Mouse (Mus musculus) hindbrain, embryonic 11.5 days (tissue): ENCODE measurements at regions not wholly inside any gene's neighbourhood (a gene's known extent, or its start where the extent isn't known, plus 50 kb on each side); places are given as distances from the start of the nearest gene placed in this dataset.

ENCODE experiments used
- ATAC-seq: fragments of 200-750 bp; cut with Nextera tagmentation; 2 replicates; pipeline ENCODE4 v1.8.0; 2017; ENCODE audit warnings: mild to moderate bottlenecking, moderate TSS enrichment, moderate library complexity; ENCODE audit not compliant: low FRiP score
- DNase-seq: peaks from one replicate; pipeline ENCODE4 v3.0.0-alpha.2; 2015; ENCODE audit warnings: low spot score
- H3K27ac ChIP-seq: fragments of 300-500 bp; sonication (generic); 2 replicates; pipeline ENCODE4 v1.5.1; 2014; ENCODE audit warnings: mild to moderate bottlenecking, low read depth, low read length
- H3K27me3 ChIP-seq: fragments of 300-500 bp; sonication (generic); 2 replicates; pipeline ENCODE4 v1.6.1; 2014; ENCODE audit warnings: mild to moderate bottlenecking, low read length, moderate library complexity, mixed read lengths; ENCODE audit not compliant: control insufficient read depth, insufficient read depth
- H3K36me3 ChIP-seq: fragments of 300-500 bp; sonication (generic); 2 replicates; pipeline ENCODE4 v1.6.1; 2014; ENCODE audit warnings: mild to moderate bottlenecking, low read length, moderate library complexity, mixed read lengths; ENCODE audit not compliant: control insufficient read depth, insufficient read depth
- H3K4me1 ChIP-seq: fragments of 300-500 bp; sonication (generic); replicated peaks from 2 replicates; pipeline ENCODE4 v1.6.1; 2014; ENCODE audit warnings: low read length, mixed read lengths; ENCODE audit not compliant: control insufficient read depth, insufficient read depth
- H3K4me2 ChIP-seq: fragments of 300-500 bp; sonication (generic); replicated peaks from 2 replicates; pipeline ENCODE4 v1.6.1; 2014; ENCODE audit warnings: mild to moderate bottlenecking, low read depth, low read length
- H3K4me3 ChIP-seq: fragments of 300-500 bp; sonication (generic); 2 replicates; pipeline ENCODE4 v1.5.1; 2014; ENCODE audit warnings: low read depth, low read length
- H3K9ac ChIP-seq: fragments of 300-500 bp; sonication (generic); 2 replicates; pipeline ENCODE4 v1.6.1; 2014; ENCODE audit warnings: low read depth, low read length
- H3K9me3 ChIP-seq: fragments of 300-500 bp; sonication (generic); 2 replicates; pipeline ENCODE4 v1.6.1; 2016; ENCODE audit warnings: low read length; ENCODE audit not compliant: control insufficient read depth
- WGBS: fragments of 180-500 bp; shearing (Covaris S2); extraction: QIAGEN DNeasy Blood & Tissue Kit; methylation state at CpG from one replicate; pipeline ENCODE4 v1.1.7; 2014; 5-methylcytosine and 5-hydroxymethylcytosine counted together

DNA sequence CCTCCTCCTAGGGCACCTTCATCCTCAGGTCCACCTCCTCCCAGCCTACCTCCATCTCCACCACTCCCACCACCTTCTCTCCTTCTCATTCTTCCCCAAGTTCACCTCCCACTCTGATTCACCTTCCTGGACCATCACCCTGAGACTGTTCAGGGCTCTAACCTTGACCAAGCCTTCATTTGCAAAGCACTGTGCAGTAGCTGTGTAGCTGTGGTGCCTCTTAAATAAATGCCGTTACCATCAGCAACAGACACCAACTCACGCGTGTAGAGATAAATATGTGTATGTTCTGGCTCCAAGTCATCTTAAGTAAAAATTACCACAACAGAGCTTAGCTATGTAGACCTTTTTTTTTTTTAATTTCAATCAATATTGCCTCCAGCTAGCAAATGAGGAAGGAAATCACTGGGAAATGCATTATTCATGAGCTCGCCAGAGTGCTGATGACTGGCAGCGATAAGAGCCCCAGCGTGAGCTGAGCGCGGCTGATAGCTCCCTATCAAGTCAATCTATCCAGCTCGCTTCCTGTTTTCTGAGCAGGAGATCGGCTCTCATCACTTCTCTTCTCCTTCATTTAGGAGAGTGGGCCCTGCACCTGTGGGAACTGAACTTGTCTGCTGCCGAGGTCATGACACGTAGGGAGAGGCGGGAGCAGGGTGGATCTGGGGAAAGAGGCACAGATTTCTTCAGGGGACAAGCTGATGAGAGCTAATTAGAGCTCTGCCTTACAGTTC is 185.9 kb upstream of the Six2 start:
- H3K9ac ChIP-seq: no peak overlapping the region
- ATAC-seq (peak; percentile 49; the same call in 1 of the 2 replicates), DNase-seq (peak; percentile 56)
- no peaks in the 10 kb centered on the region; the same call in 1 of the 2 replicates for H3K27me3 ChIP-seq
- no peaks in the 10 kb centered on the region for H3K36me3 ChIP-seq
- 25% methylated on average over 13 of the region's 13 CpGs for WGBS
- H3K4me3 ChIP-seq: no peak overlapping the region
- H3K27ac ChIP-seq: no peak overlapping the region
- H3K4me1 ChIP-seq: no peaks in the 10 kb centered on the region; the same call in 1 of the 2 replicates
- H3K9me3 ChIP-seq: no peaks in the 10 kb centered on the region
- H3K4me2 ChIP-seq: 0 out of 2 replicates have a peak overlapping the region, but pooled peaks have one; percentile 15

DNA sequence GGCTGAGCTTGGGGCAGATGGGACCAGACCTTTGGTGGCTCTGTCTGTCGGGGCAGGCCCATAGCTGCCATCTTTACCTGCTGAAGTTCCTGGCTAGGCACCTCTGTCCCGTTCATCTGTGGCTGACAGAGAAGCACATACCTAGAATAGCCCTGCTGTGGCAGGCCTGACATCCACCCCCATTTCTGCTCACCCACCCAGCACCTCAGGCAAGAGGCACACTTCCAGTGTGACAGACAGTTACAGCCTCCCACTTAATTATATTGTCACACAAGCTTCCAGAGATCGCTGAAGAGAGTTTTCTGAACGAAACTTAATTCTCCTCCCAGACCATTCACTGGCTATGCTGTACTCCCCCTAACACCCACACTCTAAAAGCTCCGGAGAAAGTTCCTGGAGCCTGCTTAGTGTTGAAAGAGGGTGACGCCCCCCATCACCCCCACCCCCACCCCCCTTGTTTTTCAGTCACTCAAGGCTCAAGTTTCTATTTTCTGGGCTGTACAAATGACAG is 184.9 kb upstream of the Six2 start:
- Histone ChIP-seq H3K9ac (no peak overlapping the region), H3K4me1 (no peaks in the 10 kb centered on the region; the same call in 1 of the 2 replicates), H3K9me3 (no peaks in the 10 kb centered on the region), H3K36me3 (no peaks in the 10 kb centered on the region), H3K27me3 (no peaks in the 10 kb centered on the region; the same call in 1 of the 2 replicates), H3K4me3 (no peak overlapping the region), H3K27ac (no peak overlapping the region), H3K4me2 (no peak overlapping the region)
- DNase-seq (no peak), ATAC-seq (no peak)
- WGBS: 53% methylated on average over 6 of the region's 6 CpGs

DNA sequence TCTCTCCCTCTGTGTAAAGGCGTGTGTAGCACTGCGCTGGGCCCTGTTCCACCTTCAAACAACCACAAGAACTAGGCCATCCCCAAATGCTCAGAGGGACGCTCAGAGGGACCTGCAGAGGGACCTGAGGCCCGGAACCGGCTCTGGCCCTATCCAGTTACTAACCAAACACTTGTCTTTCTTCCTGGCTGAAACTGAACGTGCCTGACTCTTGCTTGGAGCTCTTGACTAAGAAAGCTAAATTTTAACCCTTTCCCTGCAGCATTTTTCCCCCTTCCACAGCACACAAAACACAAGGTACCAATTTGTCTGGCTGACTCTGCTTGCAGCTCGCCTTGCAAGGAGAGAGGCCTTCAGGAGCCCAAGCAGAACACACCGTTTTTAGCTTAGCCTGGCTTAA is 182.3 kb upstream of the Six2 start:
- no peak overlapping the region for H3K9ac ChIP-seq
- H3K27me3 ChIP-seq: no peaks in the 10 kb centered on the region
- ATAC-seq (no peak), DNase-seq (no peak)
- H3K36me3 ChIP-seq: no peaks in the 10 kb centered on the region
- H3K4me1 ChIP-seq: no peaks in the 10 kb centered on the region; the same call in 1 of the 2 replicates
- H3K27ac ChIP-seq: no peak overlapping the region
- no peak overlapping the region for H3K4me3 ChIP-seq
- WGBS: 49% methylated on average over 8 of the region's 8 CpGs
- H3K9me3 ChIP-seq: no peaks in the 10 kb centered on the region
- no peak overlapping the region for H3K4me2 ChIP-seq

DNA sequence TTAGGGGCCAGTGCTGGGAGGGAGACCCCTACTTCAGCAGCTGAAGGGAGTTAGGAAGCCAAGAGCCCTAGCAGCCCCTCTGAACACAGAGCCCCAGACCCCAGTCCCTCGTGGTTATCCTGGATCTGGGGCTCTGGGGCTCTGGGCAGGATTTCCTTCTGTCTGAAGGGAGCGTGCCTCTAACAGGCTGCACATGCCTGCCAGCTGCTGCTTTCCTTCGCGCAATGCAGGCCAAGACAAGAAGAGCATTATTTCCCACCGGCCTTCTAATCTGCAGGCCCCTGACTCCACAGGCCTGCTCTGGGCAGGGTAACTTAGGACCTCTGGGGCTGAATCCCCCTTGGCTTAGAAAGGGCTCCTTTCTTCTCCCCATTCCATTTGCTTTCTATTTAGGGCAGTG is 181.1 kb upstream of the Six2 start:
- H3K4me3 ChIP-seq: no peak overlapping the region
- DNase-seq: no peak
- H3K27me3 ChIP-seq: no peaks in the 10 kb centered on the region
- no peak overlapping the region for H3K9ac ChIP-seq
- no peaks in the 10 kb centered on the region; the same call in 1 of the 2 replicates for H3K4me1 ChIP-seq
- ATAC-seq: no peak
- 45% methylated on average over 5 of the region's 5 CpGs for WGBS
- H3K36me3 ChIP-seq: no peaks in the 10 kb centered on the region
- H3K9me3 ChIP-seq: no peaks in the 10 kb centered on the region
- H3K27ac ChIP-seq: no peak overlapping the region
- H3K4me2 ChIP-seq: no peak overlapping the region

DNA sequence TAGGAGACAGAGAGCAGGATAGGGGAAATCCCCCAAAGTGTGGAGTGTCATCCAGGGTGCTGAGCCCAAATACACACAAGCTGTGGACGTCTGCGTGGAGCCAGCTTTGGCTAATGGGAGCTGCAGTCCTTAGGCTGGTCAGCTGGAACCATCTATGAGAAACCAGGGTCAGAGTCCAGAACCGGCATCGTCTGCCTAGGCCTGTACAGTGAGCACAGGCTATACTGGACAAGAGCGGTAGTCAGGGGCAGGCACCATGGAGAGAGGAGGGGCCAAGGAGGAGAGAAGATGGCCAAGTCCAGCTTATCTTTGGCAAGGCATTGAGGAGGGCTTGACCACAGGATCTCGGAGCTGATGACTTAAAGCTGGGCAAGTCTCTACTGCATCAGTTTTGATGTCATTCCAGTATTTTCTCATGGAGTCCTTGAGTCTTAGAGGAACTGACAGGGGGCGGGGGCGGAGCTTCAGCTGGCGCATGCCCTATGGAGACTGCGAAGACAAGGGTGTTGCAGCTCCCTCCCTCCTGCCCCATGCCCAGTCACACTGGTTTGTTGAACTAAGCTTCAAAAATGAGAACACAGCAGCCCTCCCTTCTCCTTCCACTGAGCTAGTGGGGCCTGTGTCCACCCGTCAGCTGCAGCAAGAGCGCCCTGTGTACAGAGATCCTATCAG is 180.0 kb upstream of the Six2 start:
- WGBS: 85% methylated on average over 12 of the region's 12 CpGs

DNA sequence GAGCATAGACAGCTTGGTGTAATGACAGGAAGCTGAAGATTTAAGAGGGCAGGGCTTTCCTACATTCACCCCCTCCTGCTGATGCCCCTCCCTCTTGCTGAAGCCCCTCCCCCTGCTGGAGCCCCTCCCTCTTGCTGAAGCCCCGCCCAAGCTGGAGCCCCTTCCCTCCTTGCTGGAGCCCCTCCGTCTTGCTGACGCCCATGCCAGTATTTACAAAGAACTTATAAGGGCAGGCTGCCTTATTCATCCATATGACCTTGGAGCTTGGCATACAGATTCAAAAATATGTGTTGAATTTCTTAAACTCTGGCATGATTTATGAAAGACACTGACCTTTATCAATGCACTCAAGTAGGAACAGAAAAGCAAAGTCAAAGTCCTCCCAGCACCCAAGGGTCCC is 178.5 kb upstream of the Six2 start:
- no peaks in the 10 kb centered on the region for H3K36me3 ChIP-seq
- H3K27me3 ChIP-seq: no peaks in the 10 kb centered on the region; the same call in 1 of the 2 replicates
- no peak overlapping the region for H3K9ac ChIP-seq
- no peaks in the 10 kb centered on the region for H3K9me3 ChIP-seq
- WGBS: 83% methylated on average over 3 of the region's 3 CpGs
- no peak overlapping the region for H3K27ac ChIP-seq
- DNase-seq (no peak), ATAC-seq (no peak)
- H3K4me1 ChIP-seq: no peaks in the 10 kb centered on the region
- H3K4me2 ChIP-seq: no peak overlapping the region
- no peak overlapping the region for H3K4me3 ChIP-seq

More for the DNA sequence above, 180.0 kb upstream of the Six2 start:
- Histone ChIP-seq H3K27me3 (no peaks in the 10 kb centered on the region), H3K9ac (no peak overlapping the region), H3K4me1 (no peaks in the 10 kb centered on the region), H3K27ac (no peak overlapping the region), H3K36me3 (no peaks in the 10 kb centered on the region), H3K9me3 (no peaks in the 10 kb centered on the region), H3K4me2 (no peak overlapping the region), H3K4me3 (no peak overlapping the region)
- DNase-seq: no peak
- no peak for ATAC-seq

DNA sequence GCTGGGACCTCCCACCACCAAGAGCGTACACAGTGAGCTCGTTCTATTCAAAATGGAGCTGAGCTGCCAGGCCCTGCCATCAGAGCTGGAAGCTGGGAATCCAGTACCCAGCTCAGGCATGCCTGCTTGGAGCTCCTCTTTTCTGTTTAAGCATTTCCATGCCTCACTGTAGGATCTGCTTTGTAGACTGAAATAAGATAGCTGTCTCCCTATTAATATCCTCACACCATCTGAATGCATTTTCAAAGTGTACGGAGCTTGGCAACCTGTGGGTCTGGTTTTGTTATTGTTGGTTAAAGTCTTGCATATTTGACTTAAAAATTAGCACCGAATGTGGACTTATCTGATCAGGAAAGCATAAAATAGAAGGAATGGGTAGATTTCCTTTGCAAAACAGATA is 177.9 kb upstream of the Six2 start:
- 89% methylated on average over 4 of the region's 4 CpGs for WGBS
- Histone ChIP-seq H3K4me1 (no peaks in the 10 kb centered on the region), H3K4me3 (no peak overlapping the region), H3K9ac (no peak overlapping the region), H3K4me2 (no peak overlapping the region), H3K27me3 (peaks cover 3% of the 10 kb centered on the region; the same call in 1 of the 2 replicates), H3K9me3 (no peaks in the 10 kb centered on the region), H3K27ac (no peak overlapping the region), H3K36me3 (no peaks in the 10 kb centered on the region)
- DNase-seq (no peak), ATAC-seq (no peak)

DNA sequence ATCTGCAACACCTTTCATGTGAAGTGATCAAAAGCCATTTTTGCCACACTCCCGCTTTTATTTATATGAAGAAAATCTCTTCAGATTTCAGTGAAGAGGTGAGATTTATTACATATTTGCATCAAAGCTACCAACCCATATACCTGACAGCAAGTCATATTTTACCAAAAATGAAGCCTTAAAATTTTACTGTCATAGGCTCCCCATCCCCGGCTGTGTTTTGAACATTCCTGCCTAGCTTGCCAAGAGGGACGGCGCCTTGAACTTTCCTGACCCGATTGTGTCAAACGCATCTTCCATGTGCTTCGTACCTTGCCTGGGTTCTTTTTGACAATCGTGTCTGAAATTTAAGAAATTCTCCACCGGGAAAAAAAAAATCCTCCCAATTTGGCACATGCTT is 173.3 kb upstream of the Six2 start:
- no peaks in the 10 kb centered on the region for H3K9me3 ChIP-seq
- no peaks in the 10 kb centered on the region for H3K36me3 ChIP-seq
- no peak overlapping the region for H3K27ac ChIP-seq
- no peak overlapping the region for H3K4me2 ChIP-seq
- no peak overlapping the region for H3K4me3 ChIP-seq
- H3K9ac ChIP-seq: no peak overlapping the region
- WGBS: 79% methylated on average over 9 of the region's 9 CpGs
- DNase-seq (no peak), ATAC-seq (no peak)
- H3K4me1 ChIP-seq: no peaks in the 10 kb centered on the region
- peaks cover 6% of the 10 kb centered on the region; the same call in 1 of the 2 replicates for H3K27me3 ChIP-seq
